Mouse (Mus musculus): ENCODE data around the gene Rbck1. TPM values are rescaled to one million over a fixed set of nuclear protein-coding genes. Genes with fewer than 3 reads are reported as not detected.

The Rbck1 gene
- polyA plus RNA-seq, 1 experiment from 2014 or later: 58.2 TPM

GRCm38 (mm10) chr2:152349205-152349604, 16.8 kb upstream of the Rbck1 start:
- DNase-seq (ENCODE audit: low spot score) (no peak), ATAC-seq (replicated peaks; ENCODE audit: insufficient number of reproducible peaks, low FRiP score, low TSS enrichment, low read depth) (no peak)
- Histone ChIP-seq H3K4me3 (ENCODE audit: low read depth, low read length) (no peak overlapping the region), H3K4me1 (ENCODE audit: control insufficient read depth, insufficient read depth, low read length) (no peaks in the 10 kb centered on the region), H3K4me2 (ENCODE audit: low read depth, low read length) (no peak overlapping the region), H3K27ac (replicated peaks; ENCODE audit: low read depth, low read length) (no peak overlapping the region), H3K9me3 (replicated peaks; ENCODE audit: control insufficient read depth, low read length) (no peaks in the 10 kb centered on the region), H3K9ac (replicated peaks; ENCODE audit: low read length) (no peak overlapping the region), H3K27me3 (ENCODE audit: control insufficient read depth, insufficient read depth, low read length) (no peaks in the 10 kb centered on the region), H3K36me3 (replicated peaks; ENCODE audit: control insufficient read depth, insufficient read depth, low read depth, low read length) (no peaks in the 10 kb centered on the region)
- 79% methylated on average over 6 of the region's 6 CpGs for WGBS

GRCm38 (mm10) chr2:152347722-152348121, 15.3 kb upstream of the Rbck1 start:
- 78% methylated on average over 2 of the region's 2 CpGs for WGBS
- Histone ChIP-seq H3K9me3 (replicated peaks; ENCODE audit: control insufficient read depth, low read length) (no peaks in the 10 kb centered on the region), H3K27me3 (ENCODE audit: control insufficient read depth, insufficient read depth, low read length) (no peaks in the 10 kb centered on the region), H3K4me1 (ENCODE audit: control insufficient read depth, insufficient read depth, low read length) (no peaks in the 10 kb centered on the region), H3K27ac (replicated peaks; ENCODE audit: low read depth, low read length) (no peak overlapping the region), H3K4me3 (ENCODE audit: low read depth, low read length) (no peak overlapping the region), H3K9ac (replicated peaks; ENCODE audit: low read length) (no peak overlapping the region), H3K4me2 (ENCODE audit: low read depth, low read length) (no peak overlapping the region), H3K36me3 (replicated peaks; ENCODE audit: control insufficient read depth, insufficient read depth, low read depth, low read length) (no peaks in the 10 kb centered on the region)
- no peak for DNase-seq (ENCODE audit: low spot score)
- ATAC-seq (replicated peaks; ENCODE audit: insufficient number of reproducible peaks, low FRiP score, low TSS enrichment, low read depth): no peak

GRCm38 (mm10) chr2:152346776-152347465, 14.5 kb upstream of the Rbck1 start:
- Histone ChIP-seq H3K4me3 (ENCODE audit: low read depth, low read length) (no peak overlapping the region), H3K4me1 (ENCODE audit: control insufficient read depth, insufficient read depth, low read length) (no peaks in the 10 kb centered on the region), H3K9ac (replicated peaks; ENCODE audit: low read length) (no peak overlapping the region), H3K27me3 (ENCODE audit: control insufficient read depth, insufficient read depth, low read length) (no peaks in the 10 kb centered on the region), H3K4me2 (ENCODE audit: low read depth, low read length) (no peak overlapping the region), H3K9me3 (replicated peaks; ENCODE audit: control insufficient read depth, low read length) (no peaks in the 10 kb centered on the region), H3K27ac (replicated peaks; ENCODE audit: low read depth, low read length) (no peak overlapping the region), H3K36me3 (replicated peaks; ENCODE audit: control insufficient read depth, insufficient read depth, low read depth, low read length) (no peaks in the 10 kb centered on the region)
- DNase-seq (ENCODE audit: low spot score) (no peak), ATAC-seq (replicated peaks; ENCODE audit: insufficient number of reproducible peaks, low FRiP score, low TSS enrichment, low read depth) (no peak)
- 33% methylated on average over 9 of the region's 9 CpGs for WGBS

DNA sequence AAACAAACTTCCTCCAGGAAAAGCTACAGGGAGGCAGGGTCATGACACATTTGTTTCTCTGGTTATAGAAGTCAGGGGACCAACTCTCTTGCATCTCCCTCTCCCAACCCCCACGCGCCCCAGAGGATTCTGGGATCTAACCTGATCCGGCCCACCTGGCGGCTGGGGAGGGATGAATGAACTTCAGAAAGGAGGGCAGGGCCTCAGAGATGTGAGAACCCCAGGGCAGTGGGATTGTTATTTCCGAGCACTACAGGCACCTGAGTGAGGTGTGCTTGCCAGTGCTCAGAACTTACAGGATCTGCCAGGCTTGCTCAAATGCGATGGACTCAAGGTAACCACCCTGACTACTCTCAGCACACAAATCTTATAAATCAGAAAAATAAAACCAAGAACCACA, 12.9 kb upstream of the Rbck1 start:
- no peak overlapping the region for H3K4me2 ChIP-seq (ENCODE audit: low read depth, low read length)
- no peaks in the 10 kb centered on the region for H3K9me3 ChIP-seq (replicated peaks; ENCODE audit: control insufficient read depth, low read length)
- 54% methylated on average over 6 of the region's 6 CpGs for WGBS
- H3K36me3 ChIP-seq (replicated peaks; ENCODE audit: control insufficient read depth, insufficient read depth, low read depth, low read length): no peaks in the 10 kb centered on the region
- ATAC-seq (replicated peaks; ENCODE audit: insufficient number of reproducible peaks, low FRiP score, low TSS enrichment, low read depth) (no peak), DNase-seq (ENCODE audit: low spot score) (no peak)
- no peak overlapping the region for H3K27ac ChIP-seq (replicated peaks; ENCODE audit: low read depth, low read length)
- H3K4me1 ChIP-seq (ENCODE audit: control insufficient read depth, insufficient read depth, low read length): no peaks in the 10 kb centered on the region
- no peaks in the 10 kb centered on the region for H3K27me3 ChIP-seq (ENCODE audit: control insufficient read depth, insufficient read depth, low read length)
- no peak overlapping the region for H3K4me3 ChIP-seq (ENCODE audit: low read depth, low read length)
- H3K9ac ChIP-seq (replicated peaks; ENCODE audit: low read length): no peak overlapping the region

GRCm38 (mm10) chr2:152344909-152345308, 12.5 kb upstream of the Rbck1 start:
- Histone ChIP-seq H3K4me2 (ENCODE audit: low read depth, low read length) (no peak overlapping the region), H3K27me3 (ENCODE audit: control insufficient read depth, insufficient read depth, low read length) (no peaks in the 10 kb centered on the region), H3K27ac (replicated peaks; ENCODE audit: low read depth, low read length) (no peak overlapping the region), H3K9ac (replicated peaks; ENCODE audit: low read length) (no peak overlapping the region), H3K4me1 (ENCODE audit: control insufficient read depth, insufficient read depth, low read length) (no peaks in the 10 kb centered on the region), H3K36me3 (replicated peaks; ENCODE audit: control insufficient read depth, insufficient read depth, low read depth, low read length) (no peaks in the 10 kb centered on the region), H3K4me3 (ENCODE audit: low read depth, low read length) (no peak overlapping the region), H3K9me3 (replicated peaks; ENCODE audit: control insufficient read depth, low read length) (no peaks in the 10 kb centered on the region)
- 63% methylated on average over 5 of the region's 5 CpGs for WGBS
- DNase-seq (ENCODE audit: low spot score): no peak
- ATAC-seq (replicated peaks; ENCODE audit: insufficient number of reproducible peaks, low FRiP score, low TSS enrichment, low read depth): no peak

DNA sequence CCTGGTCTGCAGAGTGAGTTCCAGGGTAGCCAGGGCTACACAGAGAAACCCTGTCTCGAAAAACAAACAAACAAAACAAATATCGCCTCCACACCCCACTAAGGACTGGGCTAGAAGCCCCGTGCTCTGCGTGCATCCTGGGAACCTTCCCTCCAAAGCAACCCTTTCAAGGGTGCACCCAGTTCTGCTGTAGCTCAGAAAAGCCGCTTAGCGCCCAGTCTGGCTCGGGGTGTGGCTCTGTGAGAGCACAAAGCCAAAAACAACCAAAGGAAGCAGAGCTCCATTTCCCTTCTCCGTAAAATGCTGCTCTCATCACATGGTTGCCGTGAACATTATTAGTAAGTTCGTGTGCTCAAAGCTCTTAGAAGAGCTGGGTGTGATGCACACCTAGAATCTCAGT, 11.9 kb upstream of the Rbck1 start:
- Histone ChIP-seq H3K4me2 (ENCODE audit: low read depth, low read length) (peak overlapping the region; percentile 78), H3K4me3 (ENCODE audit: low read depth, low read length) (peak overlapping the region; percentile 43), H3K36me3 (replicated peaks; ENCODE audit: control insufficient read depth, insufficient read depth, low read depth, low read length) (no peaks in the 10 kb centered on the region), H3K27me3 (ENCODE audit: control insufficient read depth, insufficient read depth, low read length) (no peaks in the 10 kb centered on the region), H3K4me1 (ENCODE audit: control insufficient read depth, insufficient read depth, low read length) (no peaks in the 10 kb centered on the region), H3K27ac (replicated peaks; ENCODE audit: low read depth, low read length) (no peak overlapping the region), H3K9ac (replicated peaks; ENCODE audit: low read length) (no peak overlapping the region), H3K9me3 (replicated peaks; ENCODE audit: control insufficient read depth, low read length) (no peaks in the 10 kb centered on the region)
- 15% methylated on average over 10 of the region's 10 CpGs for WGBS
- DNase-seq (ENCODE audit: low spot score) (no peak), ATAC-seq (replicated peaks; ENCODE audit: insufficient number of reproducible peaks, low FRiP score, low TSS enrichment, low read depth) (no peak)

GRCm38 (mm10) chr2:152343329-152344213, 11.1 kb upstream of the Rbck1 start, which contains the start of gene Trib3:
Trib3 (minus strand) TSS chr2:152344032.
- no peaks in the 10 kb centered on the region for H3K9me3 ChIP-seq (replicated peaks; ENCODE audit: control insufficient read depth, low read length)
- ATAC-seq (replicated peaks; ENCODE audit: insufficient number of reproducible peaks, low FRiP score, low TSS enrichment, low read depth) (peak; percentile 67), DNase-seq (ENCODE audit: low spot score) (peak; percentile 84)
- peak within 1 kb of the TSS; percentile 61 for H3K9ac ChIP-seq (replicated peaks; ENCODE audit: low read length)
- H3K36me3 ChIP-seq (replicated peaks; ENCODE audit: control insufficient read depth, insufficient read depth, low read depth, low read length): no peaks in the 10 kb centered on the region
- peak within 1 kb of the TSS; percentile 43 for H3K4me3 ChIP-seq (ENCODE audit: low read depth, low read length)
- H3K4me2 ChIP-seq (ENCODE audit: low read depth, low read length): peak within 1 kb of the TSS; percentile 78
- H3K4me1 ChIP-seq (ENCODE audit: control insufficient read depth, insufficient read depth, low read length): no peaks in the 10 kb centered on the region
- H3K27me3 ChIP-seq (ENCODE audit: control insufficient read depth, insufficient read depth, low read length): no peaks in the 10 kb centered on the region
- under 1% methylated on average over 51 of the region's 52 CpGs for WGBS
- H3K27ac ChIP-seq (replicated peaks; ENCODE audit: low read depth, low read length): no peak within 1 kb of the TSS

DNA sequence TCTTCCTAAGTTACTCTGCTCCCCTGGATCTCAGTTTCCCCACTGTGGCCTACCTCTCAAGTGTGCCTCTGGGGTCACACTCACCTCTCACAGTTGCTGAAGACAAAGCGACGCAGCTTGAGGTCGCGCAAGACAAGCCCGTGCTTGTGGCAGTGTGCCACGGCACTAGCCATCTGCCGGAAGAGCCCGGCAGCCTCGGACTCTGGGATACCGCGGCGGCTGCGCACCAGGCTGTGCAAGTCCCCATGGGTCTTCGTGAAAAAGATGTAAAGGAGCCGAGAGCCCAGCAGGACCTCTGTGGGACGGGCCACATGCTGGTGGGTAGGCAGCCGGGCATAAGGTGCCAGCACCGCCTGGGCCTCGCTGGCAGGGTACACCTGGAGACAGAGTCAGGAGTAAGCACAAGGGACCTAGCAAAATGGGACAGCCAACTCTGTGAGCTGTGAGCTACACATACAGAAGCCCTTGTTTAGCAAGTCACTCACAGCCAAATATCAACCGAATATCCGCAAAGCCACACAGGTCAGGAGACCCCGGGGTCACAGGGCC, 7.3 kb upstream of the Rbck1 start:
- no peaks in the 10 kb centered on the region for H3K36me3 ChIP-seq (replicated peaks; ENCODE audit: control insufficient read depth, insufficient read depth, low read depth, low read length)
- H3K9me3 ChIP-seq (replicated peaks; ENCODE audit: control insufficient read depth, low read length): no peaks in the 10 kb centered on the region
- H3K9ac ChIP-seq (replicated peaks; ENCODE audit: low read length): no peak overlapping the region
- H3K27me3 ChIP-seq (ENCODE audit: control insufficient read depth, insufficient read depth, low read length): no peaks in the 10 kb centered on the region
- ATAC-seq (replicated peaks; ENCODE audit: insufficient number of reproducible peaks, low FRiP score, low TSS enrichment, low read depth) (no peak), DNase-seq (ENCODE audit: low spot score) (no peak)
- H3K4me2 ChIP-seq (ENCODE audit: low read depth, low read length): no peak overlapping the region
- H3K4me1 ChIP-seq (ENCODE audit: control insufficient read depth, insufficient read depth, low read length): no peaks in the 10 kb centered on the region
- H3K4me3 ChIP-seq (ENCODE audit: low read depth, low read length): no peak overlapping the region
- no peak overlapping the region for H3K27ac ChIP-seq (replicated peaks; ENCODE audit: low read depth, low read length)
- WGBS: 84% methylated on average over 22 of the region's 22 CpGs
